Mouse (Mus musculus) CD8-positive naive resting alpha-beta T cell, adult 2 months (primary cell): Measurements from ENCODE around the gene Mb.

Source experiments
- DNase-seq, 2 experiments: peaks; one replicate each; pipeline ENCODE4 v3.0.0; 2022; ENCODE audit warnings: low read depth in 2 of 2, low spot score in 2 of 2

The Mb gene

DNA sequence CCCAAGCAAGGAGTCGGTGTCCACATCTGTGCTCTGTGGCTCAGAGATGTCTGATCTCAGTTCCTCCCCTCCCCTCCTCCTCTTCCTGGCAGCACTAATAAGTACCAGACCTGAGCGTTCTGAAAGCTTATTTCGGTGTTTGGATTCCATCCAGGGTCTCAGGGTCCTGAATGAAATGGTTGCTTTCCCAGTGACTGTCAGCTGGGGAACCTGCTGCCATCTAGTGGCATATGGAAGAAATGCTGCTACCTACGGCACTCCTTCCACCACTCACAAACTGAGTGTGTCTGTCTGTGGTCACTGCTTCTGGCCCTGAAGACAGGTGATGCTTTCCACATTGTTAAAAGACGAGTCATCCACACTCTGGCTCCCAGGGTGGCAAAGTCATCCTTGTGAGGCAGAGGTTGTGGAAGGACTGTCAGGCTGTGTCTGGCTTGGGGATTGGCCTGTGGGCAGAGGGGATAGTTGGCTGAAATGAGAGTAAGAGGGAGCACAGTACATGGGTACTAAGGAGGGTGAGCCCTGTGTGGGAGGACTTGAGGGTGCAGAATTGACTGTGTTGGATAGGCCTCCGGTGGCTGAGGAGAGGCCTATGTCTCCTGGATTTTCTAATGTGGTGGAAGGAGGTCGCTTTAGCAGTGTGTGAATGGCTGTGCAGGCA is 21.0 kb downstream of the Mb start:
- DNase-seq = peak in 1 of 2 experiments; percentile 14

DNA sequence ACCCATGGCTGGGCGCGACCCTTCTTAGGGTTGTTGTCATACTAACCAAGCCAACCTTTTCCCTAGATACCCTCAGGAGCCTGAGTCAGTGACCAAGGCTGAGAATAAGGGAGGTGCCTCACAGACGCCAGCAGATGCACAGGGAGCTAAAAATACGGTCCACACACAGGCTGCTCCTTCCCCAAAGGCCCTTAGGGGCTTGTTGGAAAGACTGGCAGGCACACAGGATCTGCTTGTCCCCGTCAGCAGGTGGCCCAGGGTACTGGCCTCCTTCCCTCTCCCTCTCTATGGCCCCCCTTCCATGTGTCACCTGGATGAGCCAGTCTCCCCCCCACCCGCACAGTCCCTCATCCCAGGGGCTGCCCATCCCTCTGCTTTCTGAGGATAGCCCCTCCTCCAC is 22.8 kb downstream of the Mb start:
- no peak for DNase-seq

DNA sequence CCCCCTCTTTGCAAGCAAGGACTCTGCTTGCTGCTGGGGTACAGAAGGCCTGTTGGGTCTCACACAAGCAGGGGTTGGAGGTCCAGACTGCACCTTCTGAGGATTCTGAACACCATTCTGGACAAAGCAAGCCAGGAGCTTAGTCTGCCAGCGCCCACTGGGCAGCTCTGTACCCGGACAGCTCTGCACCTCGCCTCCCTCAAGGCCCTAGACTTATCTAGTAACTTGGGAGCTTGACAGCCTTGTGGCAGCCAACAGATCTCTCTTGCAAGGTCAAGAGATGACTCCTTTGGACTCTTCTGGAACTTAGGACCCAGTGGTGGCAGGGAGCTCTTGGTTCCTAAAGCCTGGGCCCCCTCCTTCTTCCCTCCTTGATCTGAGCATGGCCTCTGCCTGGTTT is 23.4 kb downstream of the Mb start:
- DNase-seq = no peak

DNA sequence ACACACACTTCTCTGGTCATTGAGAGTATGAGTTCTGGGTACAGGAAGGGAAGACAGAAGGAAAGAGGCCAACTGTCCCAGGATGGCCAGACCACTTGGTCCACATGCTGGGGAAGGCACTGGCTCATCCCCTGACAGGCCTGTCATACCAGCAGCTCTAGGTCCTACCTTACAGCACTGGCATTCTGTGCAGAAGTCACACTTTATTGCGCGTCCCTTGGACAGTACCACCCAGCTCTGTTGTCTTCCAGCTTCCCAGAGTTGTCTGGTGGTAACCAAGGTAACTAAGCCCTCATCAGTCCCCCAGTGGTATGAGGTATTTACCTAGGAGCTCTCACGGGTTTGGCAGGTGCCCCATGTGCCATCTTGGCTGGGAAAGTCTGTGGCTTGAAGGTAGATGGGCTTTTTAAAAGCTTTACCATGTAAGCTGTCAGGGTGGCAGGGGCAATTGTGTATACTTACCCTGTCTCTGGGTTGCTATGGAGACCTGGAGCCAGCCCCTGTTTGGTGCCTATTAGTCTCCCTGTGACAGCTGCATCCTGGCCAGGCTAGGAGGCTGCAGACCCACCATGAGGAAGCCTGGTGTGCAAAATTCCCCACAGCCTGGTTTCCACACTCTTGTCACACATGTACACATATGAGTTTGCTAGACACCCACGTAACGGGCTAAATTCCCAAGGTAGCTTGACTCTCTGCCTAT is 24.4 kb downstream of the Mb start:
- DNase-seq = no peak

DNA sequence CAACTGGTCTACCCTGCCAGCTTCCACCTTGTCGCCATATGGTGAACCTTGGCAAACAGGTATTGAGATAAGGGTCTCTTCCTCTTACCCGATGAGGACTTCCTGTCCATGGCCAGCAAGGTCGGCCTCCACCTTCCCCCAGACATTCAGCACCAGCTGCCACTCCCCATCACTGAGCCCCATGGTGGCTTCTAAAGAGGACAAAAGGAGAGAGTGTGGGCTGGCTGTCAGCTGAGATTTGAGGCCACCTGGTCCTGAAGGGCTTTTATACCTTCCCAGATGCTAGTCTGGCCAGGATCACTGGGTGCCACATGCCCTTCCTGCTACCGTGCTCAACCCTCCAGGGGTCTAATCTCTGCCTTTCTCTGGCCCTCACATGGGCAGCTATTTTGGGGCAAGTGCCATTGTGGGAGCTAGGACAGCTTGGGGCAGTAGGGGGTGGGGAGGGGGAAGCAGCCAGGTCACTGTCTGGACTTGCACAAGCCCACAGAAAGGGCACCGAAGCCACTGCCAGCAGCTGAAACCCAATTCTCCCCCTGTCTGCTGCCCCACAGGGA is 28.0 kb downstream of the Mb start:
- DNase-seq = no peak

DNA sequence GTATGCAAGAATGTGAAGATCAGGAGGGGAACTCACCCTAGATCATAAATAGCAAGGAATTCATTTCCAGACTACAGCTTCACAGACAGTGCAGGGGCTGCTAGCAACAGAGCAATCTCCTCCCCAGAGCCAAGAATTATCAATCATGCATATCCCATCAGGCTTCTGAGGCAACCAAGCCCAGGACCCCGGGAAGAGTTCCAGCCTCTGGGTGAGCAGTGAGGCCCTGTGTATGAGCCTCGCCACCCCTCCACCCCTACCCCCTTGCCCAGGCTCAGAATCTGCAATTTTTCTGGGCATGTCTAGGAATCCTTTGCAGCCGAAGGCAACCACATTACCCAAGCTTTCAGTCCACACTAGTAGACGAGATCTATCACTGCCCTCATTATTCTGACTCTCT is 28.6 kb downstream of the Mb start:
- DNase-seq = no peak

DNA sequence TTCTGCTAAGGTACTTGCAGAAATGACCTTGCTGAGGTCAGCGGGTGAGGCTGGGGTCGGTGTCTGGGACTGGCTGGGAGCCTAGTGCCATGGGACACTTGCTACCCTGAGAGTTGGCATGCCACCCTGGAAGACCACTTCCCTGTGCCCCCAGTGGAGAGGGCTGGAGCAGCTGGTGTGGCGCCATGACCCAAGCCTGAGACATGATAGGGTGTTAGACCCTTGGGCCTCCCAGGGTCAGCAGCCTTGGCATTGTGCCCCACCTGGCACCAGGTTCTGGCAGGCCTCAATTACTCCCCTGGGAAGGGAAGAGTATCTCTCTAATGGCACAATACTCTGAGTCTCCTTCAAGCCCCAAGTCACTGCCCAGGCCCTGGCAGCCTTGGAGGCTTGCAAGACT is 29.4 kb downstream of the Mb start:
- DNase-seq = no peak

DNA sequence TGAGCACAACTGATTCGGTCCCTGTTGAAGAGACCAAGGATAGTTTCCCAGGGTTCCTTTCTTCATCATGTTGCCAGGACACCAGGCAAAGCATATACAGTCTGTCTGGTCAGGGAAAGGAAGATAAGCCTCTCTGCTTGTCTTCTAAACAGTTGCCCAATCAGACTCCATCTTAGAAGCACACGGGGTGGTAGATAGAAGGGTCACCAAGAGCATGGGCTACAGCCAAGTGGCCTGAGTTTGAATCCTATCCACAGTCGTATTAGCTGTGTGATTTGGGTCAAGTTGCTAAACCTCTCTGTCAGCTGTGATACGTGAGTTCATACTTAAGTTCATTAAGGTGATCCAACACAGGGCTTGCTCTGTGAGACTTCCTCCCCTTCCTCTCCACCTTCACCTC is 30.3 kb downstream of the Mb start:
- no peak for DNase-seq

DNA sequence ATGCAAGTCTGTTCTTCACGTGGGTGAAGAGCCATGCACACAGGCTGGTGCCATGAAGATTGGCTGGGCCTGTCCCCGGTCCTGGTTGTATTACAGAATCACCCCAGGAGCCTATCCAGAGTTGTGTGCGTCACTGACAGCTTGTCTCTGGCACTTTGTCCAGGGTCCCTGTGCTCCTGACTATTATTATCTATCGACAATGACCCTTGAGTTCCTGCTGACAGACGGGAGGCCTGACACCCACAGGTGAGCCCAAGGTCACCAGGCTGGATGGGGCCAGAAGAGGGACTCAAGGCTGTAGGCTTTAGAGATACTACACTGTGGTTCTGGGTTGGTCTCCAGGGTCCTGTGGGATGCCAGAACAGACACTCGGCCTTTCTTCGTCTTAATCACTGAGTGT is 30.9 kb downstream of the Mb start:
- DNase-seq = no peak

DNA sequence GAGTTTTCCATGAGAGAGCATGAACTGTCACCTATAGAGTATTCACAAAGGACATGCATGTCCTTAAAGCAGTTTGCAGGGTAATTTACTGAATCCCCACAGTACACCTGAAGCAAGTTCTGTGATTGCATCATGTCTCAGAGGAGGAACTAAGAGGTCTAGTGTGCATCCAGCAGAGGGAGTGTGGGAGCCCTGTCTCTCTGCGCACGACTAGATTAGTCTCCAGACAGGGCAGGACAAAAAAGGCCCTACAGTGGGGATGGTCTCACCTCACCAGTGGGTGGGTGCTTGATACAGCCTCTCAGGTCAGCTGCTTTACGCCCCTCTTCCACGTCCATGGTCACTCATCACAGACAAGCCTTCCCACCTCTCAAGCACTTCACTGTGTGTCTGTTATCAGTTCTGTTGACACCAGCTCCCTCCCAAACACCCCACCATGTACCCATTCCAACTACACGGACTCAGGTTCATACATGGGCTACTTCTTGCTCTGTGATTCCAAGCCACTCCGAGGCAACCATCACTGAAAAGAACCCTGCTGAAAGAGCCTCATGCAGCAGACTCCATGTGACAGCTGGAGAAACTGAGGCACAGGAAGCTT is 31.6 kb downstream of the Mb start:
- DNase-seq = no peak

DNA sequence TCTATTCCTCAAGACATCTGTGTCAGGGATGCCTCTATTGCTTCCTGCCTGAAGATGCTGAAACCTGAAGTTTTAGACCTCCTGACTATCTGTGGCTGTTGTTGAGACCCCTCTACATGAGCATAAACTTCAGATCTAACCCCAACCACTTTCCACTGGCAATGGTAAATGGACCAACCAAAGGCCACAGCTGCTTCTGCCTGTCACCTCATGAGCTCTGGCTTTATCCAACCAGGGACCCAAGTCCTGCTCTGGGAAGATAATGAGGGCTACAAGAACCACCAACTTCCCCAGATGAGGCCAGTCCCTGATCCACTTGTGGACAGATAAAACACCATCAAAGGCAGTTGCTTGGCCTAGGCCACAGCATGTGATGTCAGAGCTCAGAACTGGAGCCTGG is 32.6 kb downstream of the Mb start:
- DNase-seq = no peak

DNA sequence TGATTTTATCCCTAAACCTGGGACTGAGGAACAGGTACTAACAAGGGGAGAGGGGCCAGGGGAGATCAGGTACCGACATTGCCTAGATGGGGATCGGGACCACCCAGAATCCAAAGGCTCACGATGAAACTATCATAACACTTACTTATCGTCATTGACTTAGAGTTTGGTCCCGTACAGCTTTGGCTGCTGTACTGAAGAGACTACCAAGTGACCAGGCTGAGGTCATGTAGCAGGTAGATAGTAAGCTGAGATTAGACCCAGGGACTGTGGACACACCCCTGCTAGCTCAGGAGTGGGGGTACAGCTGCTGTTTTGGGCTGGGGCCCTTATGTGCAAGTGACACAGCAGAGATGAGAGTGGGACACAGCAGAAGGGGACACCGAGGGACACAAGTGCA is 34.0 kb downstream of the Mb start:
- DNase-seq = no peak

DNA sequence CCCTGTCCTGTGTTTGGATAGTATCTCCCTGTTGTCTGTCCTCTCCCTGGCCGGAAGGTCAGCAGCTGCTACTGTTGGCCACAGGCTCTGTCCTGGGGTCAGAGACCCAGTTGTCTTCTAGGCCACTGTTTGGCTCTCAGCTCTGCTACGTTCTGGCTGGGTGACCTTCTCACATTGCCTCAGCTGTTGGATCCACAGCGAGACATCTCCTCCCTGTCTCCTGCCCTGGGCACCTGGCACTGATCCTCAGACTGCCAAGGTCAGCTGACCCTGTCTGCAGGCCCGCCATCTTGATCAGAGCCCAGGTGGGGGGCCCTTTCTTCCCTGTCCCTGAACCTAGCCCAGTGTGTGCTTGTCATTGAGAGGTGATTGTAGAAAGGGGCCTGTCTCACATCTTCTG is 35.5 kb downstream of the Mb start:
- no peak for DNase-seq

DNA sequence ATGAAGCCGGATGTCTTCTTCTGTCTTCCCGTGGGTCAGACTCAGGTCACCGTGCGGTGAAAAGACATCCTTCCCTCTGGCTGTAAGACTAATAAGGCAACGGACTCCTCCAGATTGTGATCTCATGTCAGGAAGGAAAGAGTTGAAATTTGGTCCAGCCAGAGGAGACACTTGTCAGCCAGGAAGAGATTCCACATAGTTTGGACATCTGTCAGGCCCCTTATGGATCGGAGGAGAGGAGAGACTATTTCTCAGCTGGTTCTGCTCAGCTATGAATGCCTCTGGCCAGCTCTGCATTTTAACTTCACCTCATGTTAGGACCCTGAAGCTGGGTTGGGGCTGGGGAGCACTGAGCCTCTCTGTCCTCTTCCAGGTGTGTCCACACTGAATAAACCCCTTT is 36.0 kb downstream of the Mb start:
- no peak for DNase-seq

DNA sequence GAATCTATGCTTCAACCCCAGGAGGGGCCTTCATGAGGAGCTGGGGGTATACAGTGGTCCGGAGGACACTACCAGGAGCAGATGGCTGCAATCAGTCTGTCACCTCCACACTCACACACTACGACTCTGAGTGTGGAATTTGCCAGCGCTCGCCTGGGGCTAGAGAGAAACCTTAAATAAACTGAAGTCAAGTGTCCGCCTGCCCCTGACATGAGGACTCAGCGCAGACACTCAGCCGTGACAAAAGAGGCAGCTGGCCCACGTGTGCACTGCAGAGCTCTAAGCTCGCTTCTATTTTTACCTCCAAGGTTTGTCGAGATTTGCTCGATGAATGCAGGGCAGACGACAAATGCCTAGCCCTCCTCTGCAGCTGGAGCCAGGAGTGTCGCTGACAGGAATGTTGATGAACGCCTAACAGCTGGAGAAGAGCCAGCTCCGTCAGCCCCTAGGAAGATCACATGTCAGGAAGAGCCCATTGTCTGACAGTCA is 36.7 kb downstream of the Mb start:
- DNase-seq = no peak

DNA sequence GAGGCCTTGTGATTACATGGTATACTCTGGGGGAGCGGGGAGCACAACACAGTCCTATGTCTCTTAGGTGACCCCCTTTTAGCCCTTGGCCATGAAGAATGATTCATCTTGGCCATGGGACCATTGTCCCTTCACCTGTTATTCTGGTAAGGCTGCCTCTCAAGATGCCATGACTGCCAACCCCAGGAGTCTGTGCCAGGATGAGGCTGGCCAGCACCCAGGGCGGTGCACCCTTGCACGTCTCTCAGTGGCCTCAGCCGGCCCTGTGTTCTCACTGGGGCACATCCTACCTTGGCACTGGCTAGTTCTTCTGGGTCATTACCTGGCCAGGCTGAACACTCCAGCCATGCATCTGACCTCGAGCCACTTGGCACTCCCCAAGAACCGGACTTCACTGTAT is 41.6 kb downstream of the Mb start:
- DNase-seq = no peak

DNA sequence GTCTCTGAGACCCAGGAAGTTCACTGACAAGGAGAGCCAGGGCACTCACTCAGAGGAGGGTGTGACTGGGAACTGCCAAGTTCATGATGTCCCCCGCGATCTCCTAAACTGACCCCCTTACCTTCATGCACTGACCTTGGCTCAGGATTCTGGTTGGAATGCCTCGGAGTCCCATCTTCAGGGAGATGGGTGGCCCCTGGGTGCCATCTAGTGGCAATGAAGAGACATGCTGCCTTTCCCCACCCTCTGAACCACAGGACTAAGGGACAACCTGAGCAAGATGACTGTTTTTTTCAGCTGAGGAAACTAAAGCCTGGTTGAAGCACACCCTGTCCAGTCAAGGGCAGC is 46.6 kb downstream of the Mb start:
- no peak for DNase-seq

DNA sequence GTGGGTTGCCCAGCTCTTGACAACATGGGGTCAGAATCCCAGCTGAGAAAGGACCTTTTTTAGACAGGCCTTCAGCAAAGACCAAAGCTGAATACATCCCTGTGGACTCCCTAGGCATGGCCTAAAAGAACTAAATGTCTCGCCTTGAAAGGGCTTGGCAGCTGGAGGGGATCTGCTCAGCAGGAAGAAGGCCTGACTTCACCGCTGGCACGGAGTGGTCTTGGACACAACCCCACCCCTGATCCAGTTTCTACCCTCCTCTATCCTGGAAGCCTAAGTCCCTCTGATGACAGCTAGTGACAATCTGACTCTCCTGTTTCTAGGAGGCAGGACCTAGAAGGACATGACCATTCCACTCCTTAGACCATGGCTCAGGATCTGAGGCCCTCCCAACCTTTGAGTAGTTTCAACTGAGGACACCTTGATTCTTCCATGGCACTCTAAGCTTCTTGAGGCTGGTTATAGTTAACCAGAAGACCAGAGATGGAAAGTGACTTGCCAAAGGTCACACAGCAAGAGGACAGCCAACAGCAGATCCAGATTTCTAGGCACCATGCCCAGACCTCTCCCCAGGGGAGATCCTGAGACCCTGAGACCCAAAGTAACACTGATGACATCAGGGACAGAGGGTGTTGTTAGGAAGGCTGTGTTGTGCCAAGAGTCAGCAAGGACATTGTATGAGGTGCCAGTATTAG is 47.1 kb downstream of the Mb start:
- no peak for DNase-seq

DNA sequence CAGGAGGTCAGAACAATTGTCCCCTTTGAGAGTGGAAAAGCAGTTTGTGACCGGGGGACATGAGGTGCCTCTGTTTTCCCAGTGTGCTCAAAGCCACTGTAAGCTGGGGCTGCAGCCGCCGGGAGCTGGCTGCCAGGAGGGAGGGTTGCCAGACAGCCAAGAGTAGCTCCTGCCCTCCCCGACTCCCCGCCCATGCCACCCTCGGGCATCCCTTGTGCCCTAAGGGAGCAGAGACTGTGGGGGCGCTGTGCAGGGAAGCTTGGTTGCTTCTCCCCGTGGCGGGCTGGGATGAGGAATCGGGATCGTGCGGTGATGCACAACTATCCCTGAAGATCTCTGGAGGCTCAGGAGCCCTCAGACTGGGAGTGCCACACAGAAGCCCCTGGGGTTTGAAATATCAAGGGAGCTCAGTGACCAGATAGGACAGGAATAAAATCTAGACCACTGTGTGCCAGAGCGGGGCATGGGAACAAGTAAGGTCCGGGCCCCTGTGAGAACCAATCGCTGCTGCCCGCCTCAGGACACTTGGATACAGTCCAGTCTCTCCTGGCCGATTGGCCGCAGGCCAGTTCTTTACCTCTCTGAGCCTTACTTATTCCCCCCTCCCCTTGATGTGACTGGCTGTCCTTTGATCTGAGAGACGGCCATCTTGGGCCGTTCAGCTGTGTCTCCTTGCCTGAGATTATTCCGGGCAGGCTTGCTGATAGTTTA is 51.4 kb downstream of the Mb start:
- DNase-seq = no peak

DNA sequence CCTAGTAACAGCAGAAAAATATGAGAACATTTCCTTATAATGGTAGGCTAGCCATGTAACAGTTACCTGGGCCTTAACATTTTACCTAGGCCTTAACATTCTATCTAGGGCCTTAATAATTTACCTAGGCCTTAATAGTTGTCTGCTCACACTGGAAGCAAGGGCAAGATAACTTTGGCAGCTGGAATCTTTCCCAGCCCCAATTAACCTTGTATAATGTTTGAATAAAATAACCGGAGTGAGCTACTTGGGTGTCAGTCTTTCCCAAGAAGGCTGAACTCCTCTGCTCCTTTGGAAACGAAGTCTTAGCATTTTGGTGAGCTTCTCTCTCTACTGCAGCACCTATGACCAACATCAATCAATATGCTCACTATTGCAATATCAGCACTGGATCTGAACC is 52.4 kb downstream of the Mb start:
- DNase-seq = no peak

DNA sequence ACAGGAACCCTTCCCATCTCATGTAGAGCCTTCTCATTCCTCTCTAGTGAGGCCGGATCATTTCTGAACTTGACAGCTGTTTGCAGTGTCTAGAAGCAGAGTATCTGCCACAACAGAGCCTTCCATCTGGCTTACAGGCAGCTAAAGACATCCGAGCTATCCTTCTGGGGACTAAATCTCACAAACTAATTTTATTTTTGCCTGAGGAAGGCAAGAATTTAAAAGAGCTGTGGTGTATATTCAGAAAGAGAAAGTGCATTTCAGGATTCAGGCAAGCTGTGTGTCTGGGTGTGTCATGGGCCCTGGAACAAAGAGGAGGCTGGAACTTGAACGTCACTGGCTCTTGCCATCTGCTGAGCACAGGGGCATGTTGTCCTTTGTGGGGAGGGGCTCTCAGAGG is 56.1 kb downstream of the Mb start:
- DNase-seq = no peak
